Mouse (Mus musculus) thymus, adult 2 months (tissue): Measurements from ENCODE around the gene Fgd4.

Experiments used
- CTCF ChIP-seq: fragments of 200-500 bp; IDR thresholded peaks from 2 replicates; pipeline ENCODE4 v1.5.1; 2012; ENCODE audit warnings: mild to moderate bottlenecking, control low read depth, low read length, moderate library complexity, borderline replicate concordance; ENCODE audit not compliant: control insufficient read depth, poor library complexity, insufficient read depth; ENCODE audit errors: extremely low read depth
- POLR2A ChIP-seq: fragments of 200-500 bp; IDR thresholded peaks from 2 replicates; pipeline ENCODE4 v1.6.1; 2012; ENCODE audit warnings: mild to moderate bottlenecking, low read length, control low read depth, moderate library complexity; ENCODE audit not compliant: control insufficient read depth, poor library complexity, insufficient read depth; ENCODE audit errors: extremely low read depth

- TF ChIP-seq CTCF (no peak), POLR2A (no peak)
Measured at GRCm38 (mm10) chr16:16535232-16535631, 65.1 kb downstream of the Fgd4 start.
